Mouse (Mus musculus): ENCODE results near the gene Ttll11. TPM values are rescaled to one million over a fixed set of nuclear protein-coding genes. Genes with fewer than 3 reads are reported as not detected.
A peak's percentile ranks its signal among the peaks of the same experiment; 100 is the strongest.

Ttll11 gene
- 1.5 and 1.8 TPM in 2 replicates for polyA plus RNA-seq (2016; fragmentation: Nextera tagmentation; extraction: Ambion mirVana)

- H3K4me3 ChIP-seq, result peak within 1 kb of the TSS; percentile 90
- H3K4me2 ChIP-seq, result peak within 1 kb of the TSS; percentile 93
- peak within 1 kb of the TSS; percentile 88 for H3K9ac ChIP-seq
- peak; percentile 91 for ATAC-seq (ENCODE audit: insufficient number of reproducible peaks, low FRiP score)
- peaks cover 14% of the 10 kb centered on the region; the same call in 1 of the 2 replicates for H3K4me1 ChIP-seq (replicated peaks)
- H3K9me3 ChIP-seq (replicated peaks), result no peaks in the 10 kb centered on the region
- peaks cover 30% of the 10 kb centered on the region for H3K27me3 ChIP-seq (replicated peaks)
- WGBS, result under 1% methylated on average over 40 of the region's 42 CpGs
- H3K27ac ChIP-seq (ENCODE audit: poor library complexity, severe bottlenecking), result peak within 1 kb of the TSS; percentile 23; the same call in 1 of the 2 replicates
- H3K36me3 ChIP-seq, result no peaks in the 10 kb centered on the region
These were observed at the start of gene Ttll11 for GRCm38 (mm10) chr2:35979644-35980021. TSS of gene Ttll11 (minus strand) at chr2:35979913.

- 39% methylated on average over 3 of the region's 3 CpGs for WGBS
- ATAC-seq (ENCODE audit: insufficient number of reproducible peaks, low FRiP score), result peak; percentile 66
- H3K4me2 ChIP-seq, result no peak overlapping the region
These were observed 43.6 kb upstream of the Ttll11 start for GRCm38 (mm10) chr2:36023291-36023690.

GRCm38 (mm10) chr2:36021385-36022159, 41.9 kb upstream of the Ttll11 start:
- WGBS, result 10% methylated on average over 32 of the region's 32 CpGs
- H3K4me3 ChIP-seq, result peak overlapping the region; percentile 38
- peak overlapping the region; percentile 73 for H3K4me2 ChIP-seq
- 0 out of 2 replicates have a peak, but pooled peaks cover 12% of the 10 kb centered on the region for H3K4me1 ChIP-seq (replicated peaks)
- H3K9me3 ChIP-seq (replicated peaks), result no peaks in the 10 kb centered on the region
- no peak overlapping the region for H3K27ac ChIP-seq (ENCODE audit: poor library complexity, severe bottlenecking)
- peak overlapping the region; percentile 38; the same call in 1 of the 2 replicates for H3K9ac ChIP-seq
- peak; percentile 73 for ATAC-seq (ENCODE audit: insufficient number of reproducible peaks, low FRiP score)
- no peaks in the 10 kb centered on the region for H3K36me3 ChIP-seq
- peaks cover 10% of the 10 kb centered on the region for H3K27me3 ChIP-seq (replicated peaks)

More at GRCm38 (mm10) chr2:36023291-36023690, 43.6 kb upstream of the Ttll11 start:
- Histone ChIP-seq H3K27me3 (replicated peaks) (peaks cover 10% of the 10 kb centered on the region), H3K36me3 (no peaks in the 10 kb centered on the region), H3K4me1 (replicated peaks) (0 out of 2 replicates have a peak, but pooled peaks cover 12% of the 10 kb centered on the region), H3K9me3 (replicated peaks) (no peaks in the 10 kb centered on the region), H3K4me3 (no peak overlapping the region), H3K9ac (no peak overlapping the region), H3K27ac (ENCODE audit: poor library complexity, severe bottlenecking) (no peak overlapping the region)

GRCm38 (mm10) chr2:36013010-36013409, 33.3 kb upstream of the Ttll11 start:
- 49% methylated on average over 12 of the region's 12 CpGs for WGBS
- Histone ChIP-seq H3K9ac (no peak overlapping the region), H3K4me1 (replicated peaks) (peaks cover 24% of the 10 kb centered on the region), H3K27me3 (replicated peaks) (peaks cover 30% of the 10 kb centered on the region), H3K4me3 (no peak overlapping the region), H3K36me3 (no peaks in the 10 kb centered on the region), H3K9me3 (replicated peaks) (no peaks in the 10 kb centered on the region), H3K4me2 (no peak overlapping the region), H3K27ac (ENCODE audit: poor library complexity, severe bottlenecking) (no peak overlapping the region)
- peak; percentile 61; the same call in 1 of the 2 replicates for ATAC-seq (ENCODE audit: insufficient number of reproducible peaks, low FRiP score)

- no peak for ATAC-seq (ENCODE audit: insufficient number of reproducible peaks, low FRiP score)
- 1% methylated on average over 44 of the region's 44 CpGs for WGBS
These were observed 31.7 kb upstream of the Ttll11 start for GRCm38 (mm10) chr2:36011331-36011825.

GRCm38 (mm10) chr2:36010579-36010978, 30.9 kb upstream of the Ttll11 start:
- H3K27ac ChIP-seq (ENCODE audit: poor library complexity, severe bottlenecking), result no peak overlapping the region
- peak overlapping the region; percentile 95 for H3K4me2 ChIP-seq
- peak overlapping the region; percentile 56 for H3K4me3 ChIP-seq
- H3K27me3 ChIP-seq (replicated peaks), result peaks cover 44% of the 10 kb centered on the region
- H3K9me3 ChIP-seq (replicated peaks), result no peaks in the 10 kb centered on the region
- no peaks in the 10 kb centered on the region for H3K36me3 ChIP-seq
- no peak for ATAC-seq (ENCODE audit: insufficient number of reproducible peaks, low FRiP score)
- WGBS, result 45% methylated on average over 8 of the region's 8 CpGs
- no peak overlapping the region for H3K9ac ChIP-seq
- peaks cover 24% of the 10 kb centered on the region for H3K4me1 ChIP-seq (replicated peaks)

More at GRCm38 (mm10) chr2:36011331-36011825, 31.7 kb upstream of the Ttll11 start:
- H3K9me3 ChIP-seq (replicated peaks), result no peaks in the 10 kb centered on the region
- peak overlapping the region; percentile 56 for H3K4me3 ChIP-seq
- peaks cover 24% of the 10 kb centered on the region for H3K4me1 ChIP-seq (replicated peaks)
- no peaks in the 10 kb centered on the region for H3K36me3 ChIP-seq
- H3K27ac ChIP-seq (ENCODE audit: poor library complexity, severe bottlenecking), result no peak overlapping the region
- peak overlapping the region; percentile 95 for H3K4me2 ChIP-seq
- peak overlapping the region; percentile 69 for H3K9ac ChIP-seq
- H3K27me3 ChIP-seq (replicated peaks), result peaks cover 36% of the 10 kb centered on the region

- WGBS, result 23% methylated on average over 4 of the region's 4 CpGs
- no peak for ATAC-seq (ENCODE audit: insufficient number of reproducible peaks, low FRiP score)
These were observed 29.7 kb upstream of the Ttll11 start for GRCm38 (mm10) chr2:36009386-36009785.

GRCm38 (mm10) chr2:36008071-36008470, 28.4 kb upstream of the Ttll11 start:
- no peak for ATAC-seq (ENCODE audit: insufficient number of reproducible peaks, low FRiP score)
- H3K9ac ChIP-seq, result no peak overlapping the region
- no peaks in the 10 kb centered on the region for H3K9me3 ChIP-seq (replicated peaks)
- H3K4me2 ChIP-seq, result no peak overlapping the region
- no peak overlapping the region for H3K4me3 ChIP-seq
- peaks cover 24% of the 10 kb centered on the region for H3K4me1 ChIP-seq (replicated peaks)
- no peak overlapping the region for H3K27ac ChIP-seq (ENCODE audit: poor library complexity, severe bottlenecking)
- peaks cover 68% of the 10 kb centered on the region for H3K27me3 ChIP-seq (replicated peaks)
- 36% methylated on average over 1 of the region's 1 CpGs for WGBS
- H3K36me3 ChIP-seq, result no peaks in the 10 kb centered on the region

More at GRCm38 (mm10) chr2:36009386-36009785, 29.7 kb upstream of the Ttll11 start:
- Histone ChIP-seq H3K36me3 (no peaks in the 10 kb centered on the region), H3K27me3 (replicated peaks) (peaks cover 55% of the 10 kb centered on the region), H3K27ac (ENCODE audit: poor library complexity, severe bottlenecking) (no peak overlapping the region), H3K4me3 (no peak overlapping the region), H3K4me2 (no peak overlapping the region), H3K9me3 (replicated peaks) (no peaks in the 10 kb centered on the region), H3K9ac (no peak overlapping the region), H3K4me1 (replicated peaks) (peaks cover 24% of the 10 kb centered on the region)

GRCm38 (mm10) chr2:36002188-36002587, 22.5 kb upstream of the Ttll11 start:
- WGBS, result 46% methylated on average over 6 of the region's 6 CpGs
- Histone ChIP-seq H3K9ac (no peak overlapping the region), H3K36me3 (no peaks in the 10 kb centered on the region), H3K27ac (ENCODE audit: poor library complexity, severe bottlenecking) (no peak overlapping the region), H3K27me3 (replicated peaks) (peaks cover 52% of the 10 kb centered on the region), H3K4me2 (no peak overlapping the region), H3K4me3 (no peak overlapping the region), H3K9me3 (replicated peaks) (no peaks in the 10 kb centered on the region), H3K4me1 (replicated peaks) (no peaks in the 10 kb centered on the region)
- ATAC-seq (ENCODE audit: insufficient number of reproducible peaks, low FRiP score), result no peak

- H3K9ac ChIP-seq, result no peak overlapping the region
- ATAC-seq (ENCODE audit: insufficient number of reproducible peaks, low FRiP score), result no peak
- H3K27me3 ChIP-seq (replicated peaks), result peaks cover 40% of the 10 kb centered on the region
These were observed 20.7 kb upstream of the Ttll11 start for GRCm38 (mm10) chr2:36000390-36000789.

GRCm38 (mm10) chr2:35999212-35999611, 19.5 kb upstream of the Ttll11 start:
- ATAC-seq (ENCODE audit: insufficient number of reproducible peaks, low FRiP score), result no peak
- no peaks in the 10 kb centered on the region for H3K9me3 ChIP-seq (replicated peaks)
- H3K36me3 ChIP-seq, result no peaks in the 10 kb centered on the region
- H3K4me2 ChIP-seq, result no peak overlapping the region
- H3K4me3 ChIP-seq, result no peak overlapping the region
- no peak overlapping the region for H3K27ac ChIP-seq (ENCODE audit: poor library complexity, severe bottlenecking)
- H3K27me3 ChIP-seq (replicated peaks), result peaks cover 28% of the 10 kb centered on the region
- peaks cover 6% of the 10 kb centered on the region; the same call in 1 of the 2 replicates for H3K4me1 ChIP-seq (replicated peaks)
- H3K9ac ChIP-seq, result no peak overlapping the region

More at GRCm38 (mm10) chr2:36000390-36000789, 20.7 kb upstream of the Ttll11 start:
- no peaks in the 10 kb centered on the region for H3K4me1 ChIP-seq (replicated peaks)
- H3K4me3 ChIP-seq, result no peak overlapping the region
- 28% methylated on average over 1 of the region's 1 CpGs for WGBS
- H3K9me3 ChIP-seq (replicated peaks), result no peaks in the 10 kb centered on the region
- no peak overlapping the region for H3K4me2 ChIP-seq
- H3K27ac ChIP-seq (ENCODE audit: poor library complexity, severe bottlenecking), result no peak overlapping the region
- no peaks in the 10 kb centered on the region for H3K36me3 ChIP-seq
